Mouse (Mus musculus): ENCODE measurements around the gene Rgl1.

Gene Rgl1

DNA sequence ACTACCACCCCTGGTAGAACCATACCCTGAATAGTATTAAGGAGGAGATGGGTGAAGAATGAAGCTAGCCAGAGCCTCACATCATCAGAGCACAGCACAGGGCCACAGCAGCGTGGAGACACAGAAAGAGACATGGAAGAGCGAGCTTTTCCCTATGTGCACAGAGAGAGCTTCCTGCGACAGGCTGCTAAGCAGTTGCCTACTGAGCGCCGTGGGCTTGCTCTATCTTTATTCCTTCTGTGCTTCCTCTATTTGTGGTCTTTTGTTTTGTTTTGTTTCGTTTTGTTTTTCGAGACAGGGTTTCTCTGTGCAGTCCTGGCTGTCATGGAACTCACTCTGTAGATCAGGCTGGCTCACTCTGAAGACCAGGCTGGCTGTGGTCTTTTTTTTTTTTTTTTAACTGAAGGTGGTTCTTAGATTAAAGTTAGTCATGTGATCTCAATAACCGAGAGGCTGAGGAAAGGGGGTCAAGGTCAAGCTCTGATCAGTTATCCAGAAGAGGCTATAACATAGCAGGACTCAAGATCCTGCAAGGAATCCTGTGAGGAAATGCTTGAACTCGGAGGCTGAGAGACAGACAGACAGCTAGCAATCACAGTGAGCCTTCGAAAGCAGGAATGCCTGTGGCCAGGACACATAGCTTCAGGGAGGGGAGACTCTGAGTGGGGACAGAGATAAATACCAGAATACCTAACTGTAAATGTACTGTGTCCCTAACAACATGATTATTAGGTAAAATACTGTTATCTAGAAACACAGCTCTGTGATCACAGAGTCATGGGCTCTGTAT lies 150.0 kb downstream of the Rgl1 start:
- DNase-seq (ENCODE audit: low spot score), result no peak

- DNase-seq (ENCODE audit: low spot score), result no peak
Measured at GRCm38 (mm10) chr1:152614743-152615380, 151.3 kb downstream of the Rgl1 start.

DNA sequence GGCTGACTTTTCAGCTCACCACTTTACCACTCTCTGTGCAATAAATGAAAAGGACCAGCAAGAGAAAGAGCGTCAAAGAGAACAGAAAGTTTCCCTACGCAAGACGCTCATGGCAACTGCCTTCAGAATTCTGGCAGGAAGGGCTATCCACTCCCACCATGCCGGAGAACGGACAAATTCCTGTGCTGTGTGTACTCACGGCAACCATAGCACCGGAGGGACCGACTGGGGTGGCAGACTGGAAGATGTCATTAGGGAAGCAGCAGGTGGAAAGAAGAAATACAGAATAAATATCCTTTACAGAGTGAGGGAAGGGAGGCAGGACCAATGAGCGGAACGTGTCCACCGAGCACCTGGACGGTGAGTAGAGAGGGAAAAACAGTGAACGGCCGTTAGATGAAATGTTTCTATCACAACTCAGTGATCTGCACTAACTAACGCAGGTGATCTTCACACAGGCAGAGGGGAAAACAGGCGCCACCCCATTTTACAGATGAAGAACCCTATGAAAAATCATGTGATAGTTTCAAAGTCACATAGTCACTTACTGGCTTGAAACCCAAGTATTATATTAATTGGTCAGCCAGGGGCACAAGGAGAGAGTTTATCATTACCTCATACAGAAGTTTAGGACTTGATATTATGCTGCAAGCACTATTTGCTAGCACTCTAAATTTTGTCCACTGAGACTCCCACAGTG lies 152.8 kb downstream of the Rgl1 start:
- no peak for DNase-seq (ENCODE audit: low spot score)

- DNase-seq (ENCODE audit: low spot score), result no peak
Measured at GRCm38 (mm10) chr1:152612535-152613157, 153.5 kb downstream of the Rgl1 start.

- no peak for DNase-seq (ENCODE audit: low spot score)
Measured at GRCm38 (mm10) chr1:152609547-152609946, 156.6 kb downstream of the Rgl1 start.

DNA sequence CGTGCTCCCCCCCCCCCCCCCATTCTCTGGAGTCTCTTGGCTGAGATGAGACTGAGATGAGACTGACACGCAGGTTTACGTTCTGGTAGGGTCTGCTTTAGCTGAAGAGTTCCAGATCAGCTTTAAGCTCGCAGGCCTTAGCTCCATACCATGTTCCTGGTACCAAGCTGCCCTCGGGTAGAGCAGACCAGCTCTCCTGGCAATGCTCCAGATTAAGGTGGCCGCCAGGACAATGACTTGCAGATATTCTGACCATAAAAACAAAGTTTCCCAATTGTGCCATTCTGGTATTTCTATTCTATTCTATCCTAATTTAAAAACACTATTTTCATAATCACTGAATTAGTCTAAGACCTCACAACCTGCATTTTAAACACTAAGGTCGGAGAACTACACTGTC lies 157.1 kb downstream of the Rgl1 start:
- no peak for DNase-seq (ENCODE audit: low spot score)

DNA sequence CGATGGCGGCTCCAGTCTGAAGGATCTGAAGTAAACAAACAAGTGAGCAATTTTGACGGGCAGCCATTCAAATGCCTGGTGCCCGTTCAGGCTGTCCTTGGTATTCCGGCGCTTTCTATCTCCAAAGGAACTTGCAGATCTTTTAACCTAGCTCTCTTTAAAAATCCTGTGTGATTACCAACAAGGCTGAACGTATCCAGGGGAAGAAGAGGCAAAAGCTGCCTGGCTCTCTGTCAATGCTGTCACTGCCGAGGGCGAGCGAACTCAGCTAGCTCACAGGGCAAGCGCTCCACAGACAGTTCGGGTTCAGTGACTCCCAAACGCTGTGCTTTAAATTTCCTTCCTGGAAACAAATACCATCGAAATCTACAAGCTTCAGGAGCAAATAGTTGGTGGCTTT lies 158.4 kb downstream of the Rgl1 start:
- DNase-seq (ENCODE audit: low spot score), result no peak

GRCm38 (mm10) chr1:152606727-152607126 lies 159.4 kb downstream of the Rgl1 start:
- DNase-seq (ENCODE audit: low spot score), result no peak

DNA sequence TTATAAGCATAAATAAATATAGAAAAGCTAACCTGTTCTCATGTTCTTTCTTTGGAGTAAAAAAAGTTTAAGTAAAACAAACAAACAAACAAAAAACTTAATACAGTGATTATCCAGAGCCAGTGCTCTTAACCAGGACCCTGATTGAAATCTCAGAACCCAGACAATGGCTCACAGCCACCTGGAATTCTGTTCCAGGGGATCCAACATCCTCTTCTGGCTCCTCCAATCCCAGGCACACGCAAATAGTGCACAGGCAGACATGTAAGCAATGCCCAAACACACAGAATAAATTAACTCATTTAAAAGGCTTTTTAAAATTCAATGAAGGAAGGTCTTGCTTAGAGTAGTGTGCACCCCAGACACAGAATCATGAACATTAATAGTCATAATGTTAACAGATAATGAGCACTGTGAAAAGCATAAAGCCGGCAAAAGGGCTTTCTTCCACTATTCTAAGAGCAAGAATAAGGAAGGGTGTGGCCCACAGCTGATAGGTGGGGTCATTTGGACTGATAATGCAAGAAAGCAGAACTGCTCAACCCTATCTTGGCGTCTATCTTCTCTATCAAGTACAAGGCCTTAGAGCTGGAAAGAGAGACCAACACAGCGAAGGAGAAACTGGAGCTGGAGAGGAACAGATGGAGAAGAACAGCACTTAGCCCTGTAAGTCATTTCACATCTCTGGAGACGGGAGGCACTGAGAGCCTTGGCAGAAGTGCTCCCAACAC lies 160.1 kb downstream of the Rgl1 start:
- no peak for DNase-seq (ENCODE audit: low spot score)

DNA sequence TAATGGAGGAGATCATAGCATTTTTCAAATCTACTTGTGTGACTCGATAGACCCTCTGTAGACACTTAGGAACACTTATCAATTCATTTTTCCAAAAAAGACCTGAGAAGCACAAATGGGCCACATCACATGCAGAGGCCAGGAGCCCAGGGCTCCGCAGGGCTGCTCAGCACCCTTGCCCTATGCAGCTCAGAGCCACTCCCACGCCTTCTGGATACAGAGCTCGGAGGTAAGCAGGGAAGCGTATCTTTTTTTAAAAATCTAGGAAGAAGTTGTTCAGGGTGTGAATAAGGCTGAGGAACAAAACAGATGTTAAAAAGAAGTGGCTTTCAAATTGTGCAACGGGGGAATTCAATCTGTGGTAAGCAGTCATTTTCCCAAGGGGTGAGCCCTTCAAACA lies 162.0 kb downstream of the Rgl1 start:
- DNase-seq (ENCODE audit: low spot score), result no peak

- no peak for DNase-seq (ENCODE audit: low spot score)
Measured at GRCm38 (mm10) chr1:152603628-152604027, 162.5 kb downstream of the Rgl1 start.

DNA sequence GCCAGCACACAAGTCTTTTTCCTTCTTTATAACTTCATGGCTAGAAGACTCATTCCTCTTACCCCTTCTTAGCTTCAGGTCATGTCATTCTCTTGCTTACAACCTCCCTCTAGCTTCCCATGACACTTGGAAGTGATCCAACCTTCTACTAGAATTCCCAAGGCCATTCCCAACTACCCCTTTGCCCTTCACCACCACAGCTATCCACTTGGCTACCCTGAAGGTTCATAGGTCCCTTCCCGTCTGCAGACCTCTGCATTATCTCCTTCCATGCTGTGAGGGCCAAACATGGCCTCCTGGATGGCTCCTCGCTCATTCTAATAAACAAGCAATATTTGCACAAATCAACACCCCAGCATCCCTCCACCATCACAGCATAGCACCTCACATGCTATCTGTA lies 165.7 kb downstream of the Rgl1 start:
- DNase-seq (ENCODE audit: low spot score), result no peak

GRCm38 (mm10) chr1:152599347-152599746 lies 166.8 kb downstream of the Rgl1 start:
- DNase-seq (ENCODE audit: low spot score), result no peak

GRCm38 (mm10) chr1:152594690-152595089 lies 171.5 kb downstream of the Rgl1 start:
- no peak for DNase-seq (ENCODE audit: low spot score)

GRCm38 (mm10) chr1:152593831-152594549 lies 172.2 kb downstream of the Rgl1 start:
- no peak for DNase-seq (ENCODE audit: low spot score)

DNA sequence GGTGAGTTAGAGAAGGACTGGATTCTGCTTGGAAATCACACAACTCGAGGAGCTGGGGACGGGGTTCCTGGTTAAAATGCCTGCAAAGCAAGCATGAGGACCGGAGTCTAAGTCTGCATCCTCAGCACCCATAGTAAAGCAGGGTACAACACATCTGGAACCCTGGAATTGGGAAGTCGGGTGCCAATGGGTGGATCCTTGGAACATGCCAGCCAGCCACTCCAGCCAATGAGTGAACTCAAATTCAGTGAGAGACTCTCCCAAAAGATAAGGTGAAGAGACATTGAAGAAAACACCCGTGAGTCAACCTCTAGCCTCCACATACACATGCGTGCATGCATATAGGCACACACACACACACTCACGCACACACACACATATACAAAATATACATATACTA lies 172.8 kb downstream of the Rgl1 start:
- no peak for DNase-seq (ENCODE audit: low spot score)

- no peak for DNase-seq (ENCODE audit: low spot score)
Measured at GRCm38 (mm10) chr1:152592609-152593008, 173.5 kb downstream of the Rgl1 start.

DNA sequence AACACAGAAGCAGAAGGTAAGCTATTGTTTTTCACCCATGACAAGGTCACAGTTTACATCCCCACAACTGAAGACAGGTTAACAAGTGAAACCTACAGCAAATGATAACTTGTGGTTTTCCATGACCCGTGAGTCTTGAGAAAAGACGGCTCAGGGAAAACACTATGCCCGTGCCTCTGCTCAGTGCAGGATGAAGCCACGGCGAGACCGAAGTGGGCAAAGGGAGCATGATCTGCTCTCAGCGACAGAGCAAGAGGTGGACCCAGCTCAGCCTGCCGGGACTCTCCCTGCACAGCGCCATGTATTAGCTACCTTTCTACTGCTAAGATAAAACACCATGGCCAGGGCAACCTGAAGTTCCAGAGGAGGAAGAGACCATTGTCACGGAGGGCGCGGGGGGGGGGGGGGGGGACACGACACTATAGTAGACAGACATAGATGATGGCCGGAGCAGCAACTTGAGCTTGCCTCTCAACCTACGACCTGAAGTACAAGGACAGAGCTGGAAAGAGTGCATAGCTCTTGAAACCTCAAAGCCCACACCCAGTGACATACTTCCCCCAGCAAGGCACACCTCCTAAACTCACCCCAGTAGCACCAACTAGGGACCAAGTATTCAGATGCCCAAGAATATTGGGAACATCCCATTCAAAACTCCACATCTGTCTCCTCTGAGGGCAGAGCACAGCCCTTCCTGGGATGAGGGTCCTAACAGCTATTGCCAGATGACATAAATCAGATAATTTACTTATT lies 174.2 kb downstream of the Rgl1 start:
- no peak for DNase-seq (ENCODE audit: low spot score)

GRCm38 (mm10) chr1:152590321-152590720 lies 175.8 kb downstream of the Rgl1 start:
- no peak for DNase-seq (ENCODE audit: low spot score)

DNA sequence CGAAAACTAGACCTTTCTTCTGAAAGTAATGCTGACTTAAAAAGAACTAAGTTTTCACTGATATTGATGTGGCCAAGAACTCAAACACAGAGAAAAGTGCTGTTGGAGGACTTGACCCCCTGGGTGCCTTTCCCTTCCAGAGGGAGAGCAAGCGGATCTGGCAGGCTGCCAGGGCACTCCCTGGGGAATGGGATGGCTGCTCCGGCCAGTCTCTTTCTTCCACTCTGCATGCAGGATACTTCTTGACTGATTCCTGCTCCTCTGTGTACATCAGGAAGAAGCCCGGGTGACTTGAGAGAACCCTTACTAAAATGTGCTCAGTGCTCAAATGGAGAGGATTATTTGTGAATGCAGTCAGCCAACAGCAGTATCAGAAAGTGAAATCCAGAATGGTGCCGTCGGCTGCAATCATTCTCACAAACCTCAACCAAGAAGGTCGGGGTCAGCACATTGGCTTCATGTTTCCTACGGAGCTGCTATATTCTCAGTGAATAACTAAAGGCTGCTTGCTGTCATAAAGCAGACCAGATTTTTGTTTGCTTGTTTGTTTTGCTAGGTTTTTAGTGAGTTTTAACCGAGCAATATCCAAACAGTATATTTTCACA lies 176.7 kb downstream of the Rgl1 start:
- no peak for DNase-seq (ENCODE audit: low spot score)
